Mouse (Mus musculus): ENCODE results near the gene Aox2. TPM values are rescaled to one million over a fixed set of nuclear protein-coding genes. Genes with fewer than 3 reads are reported as not detected.

Aox2 gene
- total RNA-seq, 4 experiments from 2014 or later = 0.06 to 0.15 (median 0.07) TPM; not detected in 1

GRCm38 (mm10) chr1:58289863-58290469, 11.8 kb downstream of the Aox2 start:
- no peak for DNase-seq

GRCm38 (mm10) chr1:58291394-58292300, 13.5 kb downstream of the Aox2 start:
- no peak for DNase-seq

- DNase-seq = no peak
Observed at GRCm38 (mm10) chr1:58294730-58295129, 16.6 kb downstream of the Aox2 start.

GRCm38 (mm10) chr1:58296278-58296677, 18.2 kb downstream of the Aox2 start:
- peak; percentile 55 for DNase-seq

- no peak for DNase-seq
Observed at GRCm38 (mm10) chr1:58296821-58297220, 18.7 kb downstream of the Aox2 start.

GRCm38 (mm10) chr1:58298347-58298746, 20.2 kb downstream of the Aox2 start:
- DNase-seq = no peak

GRCm38 (mm10) chr1:58301073-58301472, 22.9 kb downstream of the Aox2 start:
- DNase-seq = no peak

GRCm38 (mm10) chr1:58302015-58302414, 23.9 kb downstream of the Aox2 start:
- no peak for DNase-seq

GRCm38 (mm10) chr1:58303009-58303408, 24.9 kb downstream of the Aox2 start:
- no peak for DNase-seq

GRCm38 (mm10) chr1:58303726-58304125, 25.6 kb downstream of the Aox2 start:
- no peak for DNase-seq

GRCm38 (mm10) chr1:58304296-58304695, 26.2 kb downstream of the Aox2 start:
- peak; percentile 50 for DNase-seq

- DNase-seq = no peak
Observed at GRCm38 (mm10) chr1:58307181-58307580, 29.1 kb downstream of the Aox2 start.

- no peak for DNase-seq
Observed at GRCm38 (mm10) chr1:58308594-58308993, 30.5 kb downstream of the Aox2 start.

GRCm38 (mm10) chr1:58309853-58310252, 31.7 kb downstream of the Aox2 start:
- peak; percentile 56 for DNase-seq

GRCm38 (mm10) chr1:58311221-58311864, 33.2 kb downstream of the Aox2 start:
- no peak for DNase-seq

GRCm38 (mm10) chr1:58313173-58313572, 35.0 kb downstream of the Aox2 start:
- DNase-seq = no peak

- DNase-seq = no peak
Observed at GRCm38 (mm10) chr1:58315532-58315931, 37.4 kb downstream of the Aox2 start.

GRCm38 (mm10) chr1:58333222-58333621, 55.1 kb downstream of the Aox2 start:
- no peak for DNase-seq

GRCm38 (mm10) chr1:58339901-58340300, 61.8 kb downstream of the Aox2 start:
- DNase-seq = no peak

- DNase-seq = no peak
Observed at GRCm38 (mm10) chr1:58341576-58341975, 63.5 kb downstream of the Aox2 start.

- DNase-seq = no peak
Observed at GRCm38 (mm10) chr1:58343861-58344260, 65.7 kb downstream of the Aox2 start.

- DNase-seq = no peak
Observed at GRCm38 (mm10) chr1:58344570-58344969, 66.4 kb downstream of the Aox2 start.

- no peak for DNase-seq
Observed at GRCm38 (mm10) chr1:58346159-58346558, 68.0 kb downstream of the Aox2 start.
